Mouse (Mus musculus) adrenal gland (tissue): ENCODE measurements around the gene Foxp1.

Source experiments
- intact Hi-C: fragments of 180-260 bp; cut with DNase I; formaldehyde crosslinking; loops from one replicate; pipeline ENCODE4 v1.15.1; 2025
- long read RNA-seq, 2 experiments: library from polyadenylated mRNA; unstranded; transcript quantifications; one replicate each; pipeline ENCODE4 v2.0.0; 2020; ENCODE audit warnings: borderline replicate concordance in 1 of 2; ENCODE audit not compliant: insufficient replicate concordance in 1 of 2

Gene Foxp1
- long read RNA-seq, experiment 1, partial matches to known transcripts = 3 of 5 reads
- long read RNA-seq, experiment 1, other reads (novel, unspliced or antisense) = 2 of 5 reads
- long read RNA-seq, experiment 2, partial matches to known transcripts = 1 of 11 reads
- long read RNA-seq, experiment 2, other reads (novel, unspliced or antisense) = 9 of 11 reads

GRCm38 (mm10) chr6:99522359-99523108, at the start of gene Foxp1:
TSS of gene Foxp1 (minus strand) at chr6:99522721.
- intact Hi-C loops = loop anchor here (10.0 kb wide), 2 partner anchors 488 to 998 kb away; no protein-coding TSS in a partner anchor

- intact Hi-C loops = no loop called here
Measured at GRCm38 (mm10) chr6:99572071-99572470, 49.5 kb upstream of the Foxp1 start.

- intact Hi-C loops = no loop called here
Measured at GRCm38 (mm10) chr6:99566921-99567320, 44.4 kb upstream of the Foxp1 start.

- intact Hi-C loops = no loop called here
Measured at GRCm38 (mm10) chr6:99564766-99565165, 42.2 kb upstream of the Foxp1 start.

GRCm38 (mm10) chr6:99556950-99557349, 34.4 kb upstream of the Foxp1 start:
- intact Hi-C loops = no loop called here

GRCm38 (mm10) chr6:99552816-99553215, 30.3 kb upstream of the Foxp1 start:
- intact Hi-C loops = no loop called here

- intact Hi-C loops = no loop called here
Measured at GRCm38 (mm10) chr6:99546416-99546815, 23.9 kb upstream of the Foxp1 start.

- intact Hi-C loops = no loop called here
Measured at GRCm38 (mm10) chr6:99545437-99545836, 22.9 kb upstream of the Foxp1 start.

GRCm38 (mm10) chr6:99541105-99541504, 18.6 kb upstream of the Foxp1 start:
- intact Hi-C loops = no loop called here

- intact Hi-C loops = no loop called here
Measured at GRCm38 (mm10) chr6:99540653-99541052, 18.1 kb upstream of the Foxp1 start.

GRCm38 (mm10) chr6:99540146-99540545, 17.6 kb upstream of the Foxp1 start:
- intact Hi-C loops = no loop called here

GRCm38 (mm10) chr6:99538194-99538941, 15.8 kb upstream of the Foxp1 start:
- intact Hi-C loops = no loop called here

GRCm38 (mm10) chr6:99534211-99534745, 11.8 kb upstream of the Foxp1 start:
- intact Hi-C loops = loop anchor here (5.0 kb wide), 1 partner anchor 63 kb away; no protein-coding TSS in a partner anchor

- intact Hi-C loops = loop anchor here (5.0 kb wide), 1 partner anchor 65 kb away; no protein-coding TSS in a partner anchor
Measured at GRCm38 (mm10) chr6:99532458-99532857, 9.9 kb upstream of the Foxp1 start.

GRCm38 (mm10) chr6:99528972-99529371, 6.5 kb upstream of the Foxp1 start:
- intact Hi-C loops = loop anchor here (5.0 to 10.0 kb wide), 3 partner anchors 494 to 1004 kb away; no protein-coding TSS in a partner anchor

- intact Hi-C loops = loop anchor here (5.0 to 10.0 kb wide), 3 partner anchors 493 to 1003 kb away; no protein-coding TSS in a partner anchor
Measured at GRCm38 (mm10) chr6:99527457-99528105, 5.1 kb upstream of the Foxp1 start.

- intact Hi-C loops = loop anchor here (5.0 to 10.0 kb wide), 3 partner anchors 491 to 1001 kb away; no protein-coding TSS in a partner anchor
Measured at GRCm38 (mm10) chr6:99525351-99525750, 2.8 kb upstream of the Foxp1 start.

GRCm38 (mm10) chr6:99523679-99524370, 1.3 kb upstream of the Foxp1 start:
- intact Hi-C loops = loop anchor here (10.0 kb wide), 2 partner anchors 489 to 999 kb away; no protein-coding TSS in a partner anchor

GRCm38 (mm10) chr6:99523109-99523632, 650 bp upstream of the Foxp1 start:
- intact Hi-C loops = loop anchor here (10.0 kb wide), 2 partner anchors 488 to 998 kb away; no protein-coding TSS in a partner anchor
